Mouse (Mus musculus) G1E (cell line): Measurements from ENCODE around the gene Gm42674.

Source experiments
- CTCF ChIP-seq: IDR thresholded peaks from 2 replicates; pipeline ENCODE4 v1.5.1; 2012; ENCODE audit warnings: low read depth, low read length, inconsistent platforms, mixed read lengths
- GATA1 ChIP-seq: IDR thresholded peaks from 2 replicates; pipeline ENCODE4 v1.6.1; 2012; ENCODE audit warnings: borderline replicate concordance, low read length, inconsistent platforms, mixed read lengths
- GATA2 ChIP-seq: IDR thresholded peaks from 2 replicates; pipeline ENCODE4 v1.6.1; 2012; ENCODE audit warnings: low read depth, low read length, inconsistent platforms, borderline replicate concordance
- TAL1 ChIP-seq: conservative IDR thresholded peaks from 2 replicates; pipeline ENCODE4 v1.6.1; 2012; ENCODE audit warnings: low read depth, low read length, inconsistent platforms, mixed read lengths

GRCm38 (mm10) chr3:90560008-90560628 is 41.6 kb upstream of the Gm42674 start, which contains the start of gene S100a3:
- TF ChIP-seq CTCF (no peak), TAL1 (no peak), GATA2 (no peak), GATA1 (no peak)
